Mouse (Mus musculus) 3134 (cell line): Measurements from ENCODE around the gene Hspe1.
"Not testable (repeated sequence)": the region's sequence is repeated elsewhere in the genome, so short reads cannot be mapped to it uniquely, and the experiment has no call there.

Experiments
- DNase-seq: peaks from one replicate; pipeline ENCODE4 v3.0.0-alpha.2; 2011; ENCODE audit warnings: low spot score; ENCODE audit not compliant: insufficient read length; ENCODE audit errors: extremely low read depth

The Hspe1 gene

GRCm38 (mm10) chr1:55082106-55082505 lies 5.8 kb upstream of the Hspe1 start:
- DNase-seq: no peak

GRCm38 (mm10) chr1:55085781-55086366 lies 2.1 kb upstream of the Hspe1 start:
- DNase-seq: peak; percentile 29

- no peak for DNase-seq
Observed at GRCm38 (mm10) chr1:55086868-55087400, 998 bp upstream of the Hspe1 start.

- DNase-seq: no peak
Observed at GRCm38 (mm10) chr1:55087401-55087904, 479 bp upstream of the Hspe1 start.

GRCm38 (mm10) chr1:55088611-55089497 lies 922 bp downstream of the Hspe1 start:
- no peak for DNase-seq

GRCm38 (mm10) chr1:55089498-55090064 lies 1.6 kb downstream of the Hspe1 start:
- no peak for DNase-seq

- DNase-seq: no peak
Observed at GRCm38 (mm10) chr1:55092056-55092455, 4.1 kb downstream of the Hspe1 start.

GRCm38 (mm10) chr1:55092469-55092868 lies 4.5 kb downstream of the Hspe1 start:
- no peak for DNase-seq

- DNase-seq: no peak
Observed at GRCm38 (mm10) chr1:55106919-55107585, 19.1 kb downstream of the Hspe1 start.

GRCm38 (mm10) chr1:55107644-55108043 lies 19.7 kb downstream of the Hspe1 start:
- no peak for DNase-seq

GRCm38 (mm10) chr1:55108473-55108872 lies 20.5 kb downstream of the Hspe1 start:
- DNase-seq: no peak

GRCm38 (mm10) chr1:55109066-55109766 lies 21.3 kb downstream of the Hspe1 start:
- no peak for DNase-seq

GRCm38 (mm10) chr1:55123046-55123445 lies 35.1 kb downstream of the Hspe1 start:
- no peak for DNase-seq

- DNase-seq: no peak
Observed at GRCm38 (mm10) chr1:55123561-55123960, 35.6 kb downstream of the Hspe1 start.

GRCm38 (mm10) chr1:55124136-55124535 lies 36.2 kb downstream of the Hspe1 start:
- DNase-seq: not testable (repeated sequence)

- no peak for DNase-seq
Observed at GRCm38 (mm10) chr1:55129716-55130115, 41.8 kb downstream of the Hspe1 start.

- DNase-seq: no peak
Observed at GRCm38 (mm10) chr1:55130190-55130916, 42.4 kb downstream of the Hspe1 start.

GRCm38 (mm10) chr1:55130943-55131401 lies 43.0 kb downstream of the Hspe1 start, which contains the start of gene Mob4:
Gene Mob4 (plus strand): TSS chr1:55131231.
- DNase-seq: peak; percentile 91

GRCm38 (mm10) chr1:55131424-55132014 lies 43.6 kb downstream of the Hspe1 start:
- DNase-seq: peak; percentile 81
